ENCODE assay signal across 8 mouse cellular contexts in the genomic region with DNA sequence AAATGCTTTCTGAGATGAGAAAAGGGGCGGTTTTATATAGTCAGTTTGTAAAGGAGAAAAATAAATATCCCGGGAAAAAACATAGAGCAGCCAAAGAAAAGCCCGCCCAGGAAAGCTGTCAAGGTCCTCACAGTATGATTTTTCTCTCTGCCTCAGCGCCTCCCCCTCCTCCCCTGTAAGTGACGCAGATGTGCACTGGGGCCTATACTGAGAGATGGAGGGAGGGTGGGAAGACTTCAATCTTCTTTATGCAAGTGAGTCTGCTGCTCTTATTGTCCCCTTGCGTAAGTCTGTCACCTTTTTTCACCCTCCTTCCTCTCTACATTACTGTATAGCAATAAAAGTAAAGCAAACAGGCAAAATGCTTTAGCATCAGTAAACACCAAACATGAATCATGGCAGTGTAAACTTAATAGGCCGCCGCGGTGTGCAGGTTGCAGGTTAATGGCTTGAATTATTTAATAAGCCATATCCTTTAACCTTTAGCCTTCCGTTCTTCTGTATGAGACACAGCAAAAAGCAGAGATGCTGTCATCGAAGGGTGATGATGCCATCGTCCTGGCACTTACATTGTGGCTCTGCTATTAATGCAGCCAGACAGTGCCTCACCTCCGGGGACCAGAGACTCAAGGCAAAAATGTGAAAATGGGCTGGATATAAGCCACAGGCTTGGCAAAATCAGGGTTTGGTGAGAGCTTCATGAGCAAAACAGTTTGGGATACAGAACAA. TPM values are rescaled to one million over a fixed set of nuclear protein-coding genes. Genes with fewer than 3 reads are reported as not detected.
DNase-seq lines count a peak whose midpoint lies in the region; ATAC-seq and TF ChIP-seq lines count a peak whose summit lies in the region.

A gene (minus strand): TSS at position 149 of the 729 bp plus-strand sequence.

- H3K27me3 ChIP-seq in heart, embryonic 13.5 days (replicated peaks): peaks cover 23% of the 10 kb centered on the region
- H3K27me3 ChIP-seq in hindbrain, embryonic 11.5 days (ENCODE audit: control insufficient read depth, insufficient read depth, low read length): no peaks in the 10 kb centered on the region
- H3K27me3 ChIP-seq in midbrain, embryonic 13.5 days: no peaks in the 10 kb centered on the region
- no peaks in the 10 kb centered on the region for H3K27me3 ChIP-seq in thymus, adult 2 months (ENCODE audit: control insufficient read depth, insufficient read depth, low read length)

- 46% methylated on average over 13 of the region's 13 CpGs for WGBS in heart, embryonic 13.5 days
- 40% methylated on average over 13 of the region's 13 CpGs for WGBS in hindbrain, embryonic 11.5 days
- 25% methylated on average over 13 of the region's 13 CpGs for WGBS in midbrain, embryonic 13.5 days
- WGBS in thymus, adult 2 months: 56% methylated on average over 13 of the region's 13 CpGs

- no peak for TF ChIP-seq POLR2A in thymus, adult 2 months (IDR thresholded peaks at IDR 0.05; ENCODE audit: control insufficient read depth, extremely low read depth, insufficient read depth, low read length, poor library complexity)

- no peak within 1 kb of the TSS for H3K27ac ChIP-seq in heart, embryonic 13.5 days (replicated peaks)
- H3K27ac ChIP-seq in hindbrain, embryonic 11.5 days (ENCODE audit: low read depth, low read length): 0 out of 2 replicates have a peak within 1 kb of the TSS, but pooled peaks have one; percentile 39
- peak within 1 kb of the TSS; percentile 88 for H3K27ac ChIP-seq in midbrain, embryonic 13.5 days
- H3K27ac ChIP-seq in thymus, adult 2 months (ENCODE audit: control insufficient read depth, insufficient read depth, low read length): no peak within 1 kb of the TSS

- H3K9ac ChIP-seq in heart, embryonic 13.5 days: peak within 1 kb of the TSS; percentile 67
- H3K9ac ChIP-seq in hindbrain, embryonic 11.5 days (ENCODE audit: low read depth, low read length): peak within 1 kb of the TSS; percentile 64
- H3K9ac ChIP-seq in midbrain, embryonic 13.5 days (replicated peaks): peak within 1 kb of the TSS; percentile 81

- H3K36me3 ChIP-seq in heart, embryonic 13.5 days: no peaks in the 10 kb centered on the region
- no peaks in the 10 kb centered on the region for H3K36me3 ChIP-seq in hindbrain, embryonic 11.5 days (ENCODE audit: control insufficient read depth, insufficient read depth, low read length)
- H3K36me3 ChIP-seq in midbrain, embryonic 13.5 days: no peaks in the 10 kb centered on the region
- no peaks in the 10 kb centered on the region for H3K36me3 ChIP-seq in thymus, adult 2 months (ENCODE audit: control insufficient read depth, insufficient read depth, low read length)

- no peaks in the 10 kb centered on the region for H3K9me3 ChIP-seq in heart, embryonic 13.5 days
- H3K9me3 ChIP-seq in hindbrain, embryonic 11.5 days (ENCODE audit: control insufficient read depth, low read length): no peaks in the 10 kb centered on the region
- no peaks in the 10 kb centered on the region for H3K9me3 ChIP-seq in midbrain, embryonic 13.5 days

- ATAC-seq in heart, embryonic 13.5 days (ENCODE audit: extremely low read depth, insufficient number of reproducible peaks, low FRiP score, low TSS enrichment): no peak
- peak; percentile 90 for ATAC-seq in hindbrain, embryonic 11.5 days (ENCODE audit: low FRiP score)
- ATAC-seq in midbrain, embryonic 13.5 days: peak; percentile 94

- peak within 1 kb of the TSS; percentile 88 for H3K4me2 ChIP-seq in heart, embryonic 13.5 days
- H3K4me2 ChIP-seq in hindbrain, embryonic 11.5 days (replicated peaks; ENCODE audit: low read depth, low read length): peak within 1 kb of the TSS; percentile 98
- peak within 1 kb of the TSS; percentile 94 for H3K4me2 ChIP-seq in midbrain, embryonic 13.5 days (replicated peaks)

- peaks cover 16% of the 10 kb centered on the region; the same call in 1 of the 2 replicates for H3K4me1 ChIP-seq in heart, embryonic 13.5 days
- H3K4me1 ChIP-seq in hindbrain, embryonic 11.5 days (replicated peaks; ENCODE audit: control insufficient read depth, insufficient read depth, low read length): peaks cover 2% of the 10 kb centered on the region; the same call in 1 of the 2 replicates
- H3K4me1 ChIP-seq in midbrain, embryonic 13.5 days (replicated peaks): peaks cover 9% of the 10 kb centered on the region; the same call in 1 of the 2 replicates
- no peaks in the 10 kb centered on the region for H3K4me1 ChIP-seq in thymus, adult 2 months (replicated peaks; ENCODE audit: control insufficient read depth, insufficient read depth, low read length)

- H3K4me3 ChIP-seq in heart, embryonic 13.5 days: peak within 1 kb of the TSS; percentile 58
- H3K4me3 ChIP-seq in hindbrain, embryonic 11.5 days (ENCODE audit: low read depth, low read length): peak within 1 kb of the TSS; percentile 58
- H3K4me3 ChIP-seq in midbrain, embryonic 13.5 days (replicated peaks): peak within 1 kb of the TSS; percentile 71
- no peak within 1 kb of the TSS for H3K4me3 ChIP-seq in thymus, adult 2 months (ENCODE audit: control insufficient read depth, insufficient read depth, low read length)

- DNase-seq in heart, adult 11 months: no peak
- DNase-seq in brain, adult 2 months (ENCODE audit: low read depth, low spot score): peak; percentile 72
- peak; percentile 46 for DNase-seq in hindbrain, embryonic 11.5 days (ENCODE audit: low spot score)
- no peak for DNase-seq in thymus, adult 2 months
- DNase-seq in kidney, adult 9 months: no peak
- DNase-seq in adrenal gland, postnatal 25 days: no peak

- TF ChIP-seq CTCF in thymus, adult 2 months (IDR thresholded peaks at IDR 0.05; ENCODE audit: borderline replicate concordance, control insufficient read depth, extremely low read depth, insufficient read depth, low read length, poor library complexity): no peak

RNA-seq across cellular contexts. Expression of the gene that starts here (rescaled TPM):
- 0.05 TPM in 1 of 2 replicates, not detected in the other for polyA plus RNA-seq in heart, embryonic 13.5 days (2015; fragmentation: Nextera tagmentation; extraction: Ambion mirVana)
- polyA plus RNA-seq in hindbrain, embryonic 11.5 days (2014; fragmentation: Nextera tagmentation; extraction: Ambion mirVana): 1.4 and 2.3 TPM in 2 replicates
- 8.5 and 9.3 TPM in 2 replicates for polyA plus RNA-seq in midbrain, embryonic 13.5 days (2015; fragmentation: Nextera tagmentation; extraction: Ambion mirVana)
- not detected in 2 replicates for polyA plus RNA-seq in thymus, adult 2 months (2012; rRNA removed)
- total RNA-seq in adrenal gland, postnatal 25 days (2021): not detected in 2 replicates

Comparison
In these comparisons a context has a peak if more than half of its experiments do, and no peak if none do; other contexts are left out.
1. H3K27ac ChIP-seq: peak in hindbrain, embryonic 11.5 days (single experiment) and midbrain, embryonic 13.5 days (single experiment); none in heart, embryonic 13.5 days (single experiment) and thymus, adult 2 months (single experiment).
2. DNase-seq: peak in brain, adult 2 months (single experiment) and hindbrain, embryonic 11.5 days (single experiment); none in heart, adult 11 months (single experiment), thymus, adult 2 months (single experiment), kidney, adult 9 months (single experiment) and adrenal gland, postnatal 25 days (single experiment).
3. Peak in every context shown above with its lines, with median percentiles within 50 percentile points of each other: H3K4me2 ChIP-seq and H3K9ac ChIP-seq.